Mouse (Mus musculus) lung, postnatal 0 days (tissue): ENCODE data around the gene Dnaaf3.
"Not testable (repeated sequence)": the region's sequence is repeated elsewhere in the genome, so short reads cannot be mapped to it uniquely, and the experiment has no call there.

Source experiments
- CTCF ChIP-seq: IDR thresholded peaks from 2 replicates; pipeline ENCODE4 v1.5.1; 2016; ENCODE audit warnings: antibody characterized with exemption, mild to moderate bottlenecking
- EP300 ChIP-seq: IDR thresholded peaks from 2 replicates; pipeline ENCODE4 v1.6.1; 2016; ENCODE audit warnings: antibody characterized with exemption, mild to moderate bottlenecking, control low read depth

DNA sequence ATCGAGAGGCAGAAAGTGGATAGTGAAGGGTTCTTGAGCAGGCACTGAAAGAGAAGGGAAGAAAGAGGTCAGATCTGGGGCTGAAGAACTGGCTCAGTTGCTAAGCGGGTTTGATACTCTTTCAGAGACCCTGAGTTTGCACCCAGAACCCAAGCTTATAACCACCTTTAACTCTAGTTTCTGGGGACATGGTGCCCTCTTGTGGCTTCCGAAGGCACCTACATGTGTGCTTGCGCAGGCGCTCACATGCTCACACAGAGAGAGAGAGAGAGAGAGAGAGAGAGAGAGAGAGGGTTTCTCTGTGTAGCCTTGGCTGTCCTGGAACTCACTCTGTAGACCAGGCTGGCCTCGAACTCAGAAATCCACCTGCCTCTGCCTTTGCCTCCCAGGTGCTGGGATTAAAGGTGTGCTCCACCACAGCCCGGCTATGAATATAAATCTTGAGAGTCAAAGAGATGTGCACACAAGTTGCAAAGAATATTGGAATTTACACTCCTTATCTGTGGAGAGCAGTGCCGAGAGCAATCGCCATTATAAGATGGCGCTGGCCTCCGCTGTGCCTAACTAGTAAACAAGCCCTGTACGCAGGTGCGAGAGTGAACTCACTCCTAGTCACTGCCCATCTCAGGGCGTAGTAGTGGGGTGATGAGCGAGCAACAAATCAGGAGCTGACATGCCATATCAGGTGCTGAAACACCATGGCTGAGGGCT, 7.9 kb downstream of the Dnaaf3 start, which contains the start of gene Tnni3:
- peak; percentile 82 for TF ChIP-seq CTCF
- TF ChIP-seq EP300, result not testable (repeated sequence)
